ENCODE assay signal across 13 mouse cellular contexts in the genomic region with DNA sequence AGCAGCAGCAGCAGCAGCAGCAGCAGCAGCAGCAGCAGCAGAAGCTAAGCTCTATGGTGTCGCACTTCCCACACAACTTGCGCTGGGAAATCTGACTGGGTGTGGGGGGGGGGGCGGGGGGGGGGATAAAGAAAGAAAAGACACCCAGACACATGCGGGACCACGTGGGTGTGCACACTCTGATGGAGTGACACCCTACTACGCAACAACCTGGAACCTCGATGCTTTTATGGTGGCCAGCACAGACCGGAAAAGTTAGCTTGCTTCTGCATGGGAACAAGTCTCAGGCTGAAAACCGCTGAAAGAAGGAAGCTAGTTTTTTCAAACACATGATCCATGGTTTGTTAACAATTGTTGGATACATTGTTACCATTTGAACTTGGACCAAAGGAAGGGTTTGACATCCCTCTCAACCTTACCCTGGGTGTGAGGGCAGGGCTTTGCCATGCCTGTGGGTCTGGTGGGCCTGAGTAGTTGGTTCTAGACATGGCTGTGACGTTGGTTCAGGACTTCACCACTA. TPM values are rescaled to one million over a fixed set of nuclear protein-coding genes. Genes with fewer than 3 reads are reported as not detected.
DNase-seq lines count a peak whose midpoint lies in the region; ATAC-seq and TF ChIP-seq lines count a peak whose summit lies in the region.
"Had no signal": no experiment of that assay in that cellular context is flagged by ENCODE, and none has a peak within 500 bp of the region (broad histone marks: within the 10 kb centered on the region; RNA-seq: fewer than 3 reads in every experiment).

No protein-coding gene starts in this region.

- H3K4me1 ChIP-seq in heart, postnatal 0 days (ENCODE audit: control insufficient read depth, insufficient read depth): no peaks in the 10 kb centered on the region
- peaks cover 9% of the 10 kb centered on the region; the same call in 1 of the 2 replicates for H3K4me1 ChIP-seq in neural tube, embryonic 12.5 days
- H3K4me1 ChIP-seq in stomach, embryonic 15.5 days: no peaks in the 10 kb centered on the region

- no peak overlapping the region for H3K4me3 ChIP-seq in heart, postnatal 0 days (ENCODE audit: low read depth, low read length)
- H3K4me3 ChIP-seq in neural tube, embryonic 12.5 days: no peak overlapping the region
- H3K4me3 ChIP-seq in stomach, embryonic 15.5 days (replicated peaks): no peak overlapping the region

- intact Hi-C loops in left cerebral cortex, postnatal 25 days (cut with DNase I): no loop called here

- TF ChIP-seq CTCF in heart, postnatal 0 days (IDR thresholded peaks at IDR 0.05; ENCODE audit: low read depth): no peak

- 61% methylated on average over 8 of the region's 10 CpGs for whole genome bisulfite sequencing in heart, postnatal 0 days
- 73% methylated on average over 9 of the region's 10 CpGs for WGBS in neural tube, embryonic 12.5 days
- 55% methylated on average over 9 of the region's 10 CpGs for WGBS in stomach, embryonic 15.5 days

- no peak for TF ChIP-seq EP300 in heart, postnatal 0 days (IDR thresholded peaks at IDR 0.05; ENCODE audit: low read depth)

- no peaks in the 10 kb centered on the region for H3K9me3 ChIP-seq in heart, postnatal 0 days (replicated peaks; ENCODE audit: control insufficient read depth, low read length)
- H3K9me3 ChIP-seq in neural tube, embryonic 12.5 days: no peaks in the 10 kb centered on the region
- no peaks in the 10 kb centered on the region for H3K9me3 ChIP-seq in stomach, embryonic 15.5 days

- no peak overlapping the region for H3K9ac ChIP-seq in heart, postnatal 0 days (replicated peaks; ENCODE audit: low read depth, low read length)
- H3K9ac ChIP-seq in neural tube, embryonic 12.5 days: no peak overlapping the region
- no peak overlapping the region for H3K9ac ChIP-seq in stomach, embryonic 15.5 days

- no peak overlapping the region for H3K27ac ChIP-seq in heart, postnatal 0 days (ENCODE audit: low read depth)
- no peak overlapping the region for H3K27ac ChIP-seq in neural tube, embryonic 12.5 days
- H3K27ac ChIP-seq in stomach, embryonic 15.5 days: no peak overlapping the region

- no peaks in the 10 kb centered on the region for H3K36me3 ChIP-seq in heart, postnatal 0 days (replicated peaks; ENCODE audit: control insufficient read depth, insufficient read depth, low read length)
- no peaks in the 10 kb centered on the region for H3K36me3 ChIP-seq in neural tube, embryonic 12.5 days
- no peaks in the 10 kb centered on the region for H3K36me3 ChIP-seq in stomach, embryonic 15.5 days

- H3K27me3 ChIP-seq in heart, postnatal 0 days (ENCODE audit: control insufficient read depth, insufficient read depth, low read length): no peaks in the 10 kb centered on the region
- H3K27me3 ChIP-seq in neural tube, embryonic 12.5 days (replicated peaks): 0 out of 2 replicates have a peak, but pooled peaks cover 4% of the 10 kb centered on the region
- H3K27me3 ChIP-seq in stomach, embryonic 15.5 days (replicated peaks): no peaks in the 10 kb centered on the region

- no peak for ATAC-seq in heart, postnatal 0 days (ENCODE audit: insufficient read depth, low read depth)
- no peak for ATAC-seq in neural tube, embryonic 12.5 days (ENCODE audit: low FRiP score, low read depth)
- no peak for ATAC-seq in stomach, embryonic 15.5 days (ENCODE audit: insufficient read depth, low FRiP score, low read depth)
- no peak for ATAC-seq in megakaryocyte-erythroid progenitor cell, adult 5-6 weeks (replicated peaks; ENCODE audit: low FRiP score, low TSS enrichment, poor library complexity, severe bottlenecking)

- no peak for DNase-seq in heart, postnatal 0 days (ENCODE audit: low spot score)
- DNase-seq in heart, adult 8-10 months (ENCODE audit: low spot score): no peak
- no peak for DNase-seq in neural tube, embryonic 10.5 days (ENCODE audit: extremely low spot score, low spot score)
- DNase-seq in left cerebral cortex, postnatal 25 days (ENCODE audit: low spot score in 2 of 2): peak; percentile 45 to 86
- DNase-seq in retina, embryonic 14.5 days (ENCODE audit: low spot score): no peak
- DNase-seq: adrenal gland, postnatal 14 days; embryo, embryonic 11 days; gastrocnemius, postnatal 14 days; kidney, postnatal 4 days had no signal

- peak overlapping the region; percentile 34 for H3K4me2 ChIP-seq in heart, postnatal 0 days (ENCODE audit: low read depth, low read length)
- 0 out of 2 replicates have a peak overlapping the region, but pooled peaks have one; percentile 12 for H3K4me2 ChIP-seq in neural tube, embryonic 12.5 days (replicated peaks)
- H3K4me2 ChIP-seq in stomach, embryonic 15.5 days: peak overlapping the region; percentile 40
- H3K4me2 ChIP-seq: midbrain, embryonic 11.5 days had no signal

RNA-seq across cellular contexts. Expression of gene Cpsf6, which starts 17.4 kb away (rescaled TPM):
- total RNA-seq in heart, postnatal 0 days (2014; rRNA removed; ENCODE audit: low replicate concordance): 57.8 and 82.3 TPM in 2 replicates
- 53.2 and 55.7 TPM in 2 replicates for polyA plus RNA-seq in heart, postnatal 0 days (2015; fragmentation: Nextera tagmentation; extraction: Ambion mirVana)
- total RNA-seq in heart, adult 8-10 months (2022): 10 to 100 TPM; 27.3 to 31.2 (median 30.1) TPM
- polyA plus RNA-seq in neural tube, embryonic 12.5 days (2016; fragmentation: Nextera tagmentation; extraction: Ambion mirVana): 216 and 225 TPM in 2 replicates
- 100 to 1,000 TPM; 106 to 109 TPM for total RNA-seq in left cerebral cortex, postnatal 25 days (2021)
- 117 and 129 TPM in 2 replicates for polyA plus RNA-seq in stomach, embryonic 15.5 days (2015; fragmentation: Nextera tagmentation; extraction: Ambion mirVana)
- total RNA-seq in megakaryocyte-erythroid progenitor cell, adult 5-6 weeks (2014; fragmentation: Nextera tagmentation): 132 and 163 TPM in 2 replicates
- 142 and 153 TPM in 2 replicates for total RNA-seq in megakaryocyte-erythroid progenitor cell, adult 5-6 weeks (2017)

Comparison
In these comparisons a context has a peak if more than half of its experiments do, and no peak if none do; other contexts are left out.
1. DNase-seq: peak in left cerebral cortex, postnatal 25 days (2 of 2); none in heart, postnatal 0 days (single experiment), heart, adult 8-10 months (single experiment), neural tube, embryonic 10.5 days (single experiment) and retina, embryonic 14.5 days (single experiment).
2. Peak in every context shown above with its lines, with median percentiles within 50 percentile points of each other: H3K4me2 ChIP-seq.